Mouse (Mus musculus): ENCODE results near the gene Rbms2. TPM values are rescaled to one million over a fixed set of nuclear protein-coding genes. Genes with fewer than 3 reads are reported as not detected.
"Not testable (repeated sequence)": the region's sequence is repeated elsewhere in the genome, so short reads cannot be mapped to it uniquely, and the experiment has no call there.

Rbms2 gene
- total RNA-seq, 1 experiment from 2014 or later: 6.5 TPM

DNA sequence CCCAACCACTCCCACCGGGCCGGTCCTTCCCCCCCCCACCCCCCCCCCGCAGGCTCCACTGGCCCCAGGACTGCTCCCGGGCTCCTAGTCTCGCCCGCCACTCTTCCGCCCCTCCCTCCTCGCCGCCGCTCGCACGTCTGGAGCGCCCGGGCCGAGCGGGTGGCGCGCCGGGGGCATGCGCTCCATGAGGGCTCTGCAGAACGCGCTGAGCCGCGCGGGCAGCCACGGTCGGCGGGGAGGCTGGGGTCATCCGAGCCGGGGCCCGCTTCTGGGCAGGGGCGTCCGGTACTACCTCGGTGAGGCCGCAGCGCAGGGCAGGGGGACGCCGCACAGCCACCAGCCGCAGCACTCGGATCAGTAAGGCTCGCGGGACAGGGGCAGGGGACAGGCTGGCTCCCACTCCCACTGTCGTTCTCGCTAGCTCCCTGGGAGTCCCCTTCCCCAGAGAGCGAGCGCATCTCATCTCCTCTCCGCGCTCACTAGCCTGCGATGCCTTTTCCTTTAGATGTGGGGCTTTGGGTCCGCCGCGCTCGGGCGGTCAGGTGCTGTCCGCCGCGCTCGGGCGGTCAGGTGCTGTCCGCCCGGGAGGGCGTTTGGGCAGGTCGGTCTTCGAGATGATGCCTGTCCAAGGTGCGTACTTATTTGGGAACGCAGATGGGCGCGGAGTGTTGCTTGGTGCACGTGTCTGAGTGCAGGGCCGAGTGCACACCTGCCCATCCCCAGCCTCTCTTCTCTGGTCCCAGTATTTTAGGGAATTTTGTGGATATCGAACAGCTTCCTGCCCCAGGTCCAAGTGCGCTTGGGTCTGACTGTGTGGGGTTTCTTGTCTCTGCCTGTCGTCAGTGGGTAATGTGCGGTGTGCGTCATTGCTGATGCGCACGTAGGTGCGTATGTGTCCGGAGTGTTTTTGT, 14.7 kb upstream of the Rbms2 start:
- ATAC-seq (replicated peaks; ENCODE audit: insufficient number of reproducible peaks, low FRiP score, low TSS enrichment, poor library complexity, severe bottlenecking): no peak; the same call in 1 of the 2 replicates

DNA sequence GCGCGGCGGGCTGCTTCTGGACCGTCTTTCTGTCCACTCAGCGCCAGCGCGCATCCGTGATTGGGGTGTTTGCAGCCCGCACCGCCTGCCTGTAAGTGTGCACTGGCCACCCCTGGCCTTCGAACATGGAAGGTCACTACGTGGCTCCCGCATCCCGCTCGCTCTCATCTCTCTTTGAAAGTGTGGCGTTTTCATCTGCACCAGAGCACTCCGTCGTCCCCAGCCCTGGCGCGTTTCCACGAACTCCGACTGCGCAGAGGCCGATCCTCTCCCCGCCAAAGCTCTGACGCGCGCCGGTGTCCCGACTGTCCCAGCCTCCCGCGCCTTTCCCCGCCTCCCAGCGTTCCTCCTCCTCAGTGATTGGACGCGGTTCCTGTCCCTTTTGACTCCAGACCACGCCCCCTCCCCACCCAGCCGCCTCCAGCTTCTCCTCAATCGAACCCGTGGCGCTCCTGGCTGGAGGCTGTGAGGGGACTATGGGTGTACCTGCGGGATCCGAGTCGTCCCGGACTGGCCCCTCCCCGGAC, 14.0 kb upstream of the Rbms2 start, which contains the start of gene Gls2:
Gene Gls2 (plus strand): TSS at position 434 of the 527 bp plus-strand sequence.
- peak; percentile 96 for ATAC-seq (replicated peaks; ENCODE audit: insufficient number of reproducible peaks, low FRiP score, low TSS enrichment, poor library complexity, severe bottlenecking)

DNA sequence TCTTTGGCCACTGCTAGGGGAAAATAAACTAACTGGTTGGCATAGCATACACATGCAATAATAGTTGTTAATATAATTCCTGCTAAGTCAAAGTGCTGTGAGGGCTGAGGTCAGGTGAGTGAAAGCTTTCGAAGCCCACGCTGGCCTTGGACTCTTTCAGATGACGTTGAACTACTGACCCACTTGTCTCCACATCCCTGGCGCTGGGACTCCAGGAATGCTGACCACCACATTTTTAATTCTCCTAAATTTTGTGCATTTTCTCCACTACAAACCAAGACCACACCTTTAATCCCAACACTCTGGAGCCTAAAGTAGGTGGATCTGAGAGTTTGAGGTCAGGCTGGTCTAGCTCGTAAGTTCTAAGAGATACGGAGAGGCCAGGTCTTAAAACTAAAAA, 13.0 kb upstream of the Rbms2 start:
- no peak for ATAC-seq (replicated peaks; ENCODE audit: insufficient number of reproducible peaks, low FRiP score, low TSS enrichment, poor library complexity, severe bottlenecking)

DNA sequence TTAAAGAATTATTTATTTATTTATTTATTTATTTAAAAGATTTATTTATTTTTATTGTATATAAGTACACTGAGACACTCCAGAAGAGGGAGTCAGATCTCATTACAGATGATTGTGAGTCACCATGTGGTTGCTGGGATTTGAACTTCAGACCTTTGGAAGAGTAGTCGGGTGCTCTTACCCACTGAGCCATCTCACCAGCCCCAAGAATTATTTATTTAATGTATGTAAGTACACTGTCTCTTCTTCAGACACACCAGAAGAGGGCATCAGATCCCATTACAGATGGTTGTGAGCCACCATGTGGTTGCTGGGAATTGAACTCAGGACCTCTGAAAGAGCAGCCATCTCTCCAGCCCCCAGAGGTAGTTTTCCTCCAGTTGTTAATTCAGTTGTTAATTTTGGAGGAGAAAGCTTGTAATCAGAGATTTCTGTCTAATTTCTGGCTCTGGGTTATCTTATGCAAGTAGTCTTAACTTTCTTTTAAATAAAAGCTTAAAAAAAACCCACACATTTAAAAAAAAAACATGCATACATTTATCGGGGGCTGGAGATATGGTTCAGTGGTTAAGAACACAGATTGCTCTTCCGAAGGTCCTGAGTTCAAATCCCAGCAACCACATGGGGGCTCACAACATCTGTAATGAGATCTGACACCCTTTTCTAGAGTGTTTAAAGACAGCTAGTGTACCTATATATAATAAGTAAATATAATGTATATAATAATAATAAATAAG, 12.1 kb upstream of the Rbms2 start:
- ATAC-seq (replicated peaks; ENCODE audit: insufficient number of reproducible peaks, low FRiP score, low TSS enrichment, poor library complexity, severe bottlenecking): not testable (repeated sequence)

DNA sequence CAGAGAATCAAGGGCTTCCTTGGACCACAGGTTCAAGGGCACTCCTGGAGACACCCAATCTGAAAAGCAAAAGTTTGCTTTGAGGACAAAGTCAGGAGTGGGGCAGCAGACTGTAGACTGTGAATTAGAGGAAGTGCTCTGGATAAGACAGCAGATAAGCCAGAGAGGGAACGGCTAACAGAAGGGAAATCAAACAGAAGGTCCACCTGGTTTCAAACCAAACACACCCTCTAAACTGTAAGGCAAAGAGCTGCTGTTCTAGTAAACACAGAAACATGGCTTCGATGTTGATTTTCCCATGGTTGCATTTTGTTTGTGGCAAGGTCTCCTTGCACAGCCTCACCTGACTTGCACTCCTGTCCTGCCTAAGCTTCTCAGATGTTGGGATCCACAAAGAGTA, 11.4 kb upstream of the Rbms2 start:
- ATAC-seq (replicated peaks; ENCODE audit: insufficient number of reproducible peaks, low FRiP score, low TSS enrichment, poor library complexity, severe bottlenecking): no peak

DNA sequence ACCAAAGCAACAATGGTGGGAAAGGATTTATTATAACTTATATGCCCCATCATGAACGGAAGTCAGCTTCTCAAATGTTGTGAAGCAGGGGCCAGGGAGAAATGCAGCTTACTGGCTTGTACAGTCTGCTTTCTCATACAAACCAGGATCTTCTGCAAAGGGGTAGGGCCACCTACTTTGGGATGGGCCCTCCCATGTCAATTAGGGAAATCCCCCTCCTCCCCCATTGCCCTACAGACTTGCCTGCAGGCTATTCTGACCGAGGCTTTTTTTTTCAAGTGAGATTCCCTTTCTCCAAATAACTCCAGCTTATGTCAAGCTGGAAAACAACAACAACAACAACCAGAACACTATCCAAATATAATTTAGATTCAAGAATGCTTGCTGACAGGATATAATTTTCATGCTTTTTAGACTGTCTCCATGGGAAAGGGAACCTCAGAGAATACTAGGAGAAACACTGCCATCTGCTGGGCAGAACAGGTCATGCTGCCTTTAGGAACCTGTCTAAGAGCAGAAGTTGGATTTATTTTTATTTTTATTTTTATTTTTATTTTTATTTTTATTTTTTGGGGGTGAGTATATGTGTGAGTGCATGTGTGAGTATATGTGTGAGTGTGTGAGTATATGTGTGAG, 8.3 kb upstream of the Rbms2 start:
- ATAC-seq (replicated peaks; ENCODE audit: insufficient number of reproducible peaks, low FRiP score, low TSS enrichment, poor library complexity, severe bottlenecking): 0 out of 2 replicates have a peak, but pooled peaks have one; percentile 78

DNA sequence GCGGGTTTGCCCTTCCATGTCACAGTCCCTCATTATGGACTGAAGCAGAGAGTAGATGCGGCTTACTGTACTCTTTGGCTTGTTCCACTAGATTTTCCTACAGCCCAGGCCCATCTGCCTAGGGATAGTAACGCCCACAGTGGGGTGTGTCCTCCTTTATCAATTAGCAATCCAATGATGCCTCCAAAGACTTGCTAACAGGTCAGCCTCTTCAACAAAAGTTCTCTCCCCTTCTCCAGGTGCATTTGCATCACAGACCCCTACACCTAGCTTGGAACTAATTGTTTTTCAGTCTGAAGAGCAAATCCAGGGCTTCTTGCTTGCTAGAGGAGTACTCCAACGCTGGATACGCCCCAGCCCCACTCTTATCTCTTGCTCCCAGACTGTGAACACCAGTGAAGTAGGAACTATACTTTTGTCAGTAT, 7.1 kb upstream of the Rbms2 start:
- ATAC-seq (replicated peaks; ENCODE audit: insufficient number of reproducible peaks, low FRiP score, low TSS enrichment, poor library complexity, severe bottlenecking): no peak

DNA sequence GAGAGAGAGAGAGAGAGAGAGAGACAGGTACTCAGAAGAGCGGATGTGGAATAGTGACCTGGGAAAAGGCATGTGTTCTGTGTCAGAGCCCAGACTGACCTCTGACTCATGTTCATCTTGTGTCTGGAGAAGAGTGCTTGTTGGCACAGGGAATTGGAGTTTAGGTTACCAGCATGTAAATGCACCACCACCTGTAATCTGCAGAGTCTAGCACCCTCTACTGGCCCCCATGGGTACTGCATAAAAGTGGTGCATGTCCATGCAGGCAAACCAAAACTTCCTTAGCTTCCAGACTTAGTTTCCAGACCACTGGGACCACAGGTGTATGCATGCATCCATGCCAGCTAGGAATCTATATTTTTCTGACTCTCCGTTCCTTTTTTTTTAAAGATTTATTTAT, 5.9 kb upstream of the Rbms2 start:
- ATAC-seq (replicated peaks; ENCODE audit: insufficient number of reproducible peaks, low FRiP score, low TSS enrichment, poor library complexity, severe bottlenecking): peak; percentile 84

DNA sequence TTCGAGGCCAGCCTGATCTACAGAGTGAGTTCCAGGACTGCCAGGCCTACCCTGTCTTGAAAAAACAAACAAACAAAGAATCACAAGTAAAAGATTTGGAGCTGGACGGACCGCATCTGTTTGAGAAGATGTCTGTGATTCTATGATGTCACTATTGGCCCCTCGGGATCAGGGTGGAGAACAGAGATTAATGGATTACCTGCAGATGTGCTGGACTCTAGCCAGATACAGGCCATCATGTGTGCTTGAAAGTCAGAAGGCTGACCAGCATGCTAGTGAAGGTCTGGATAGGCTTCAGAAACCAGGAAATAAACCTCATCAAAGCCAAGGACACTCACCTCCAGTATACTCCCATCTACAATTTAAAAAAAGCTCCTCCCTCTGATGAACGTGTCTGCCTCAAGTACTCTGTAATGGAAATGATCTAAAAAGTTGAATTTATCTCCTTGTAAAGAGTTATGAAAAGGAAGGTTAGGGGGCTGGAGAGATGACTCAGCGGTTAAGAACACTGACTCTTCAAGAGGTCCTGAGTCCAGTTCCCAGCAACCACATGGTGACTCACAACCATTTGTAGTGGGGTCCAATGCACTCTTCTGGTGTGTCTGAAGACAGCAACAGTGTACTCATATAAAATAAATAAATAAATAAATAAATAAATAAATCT, 5.3 kb upstream of the Rbms2 start:
- ATAC-seq (replicated peaks; ENCODE audit: insufficient number of reproducible peaks, low FRiP score, low TSS enrichment, poor library complexity, severe bottlenecking): no peak

DNA sequence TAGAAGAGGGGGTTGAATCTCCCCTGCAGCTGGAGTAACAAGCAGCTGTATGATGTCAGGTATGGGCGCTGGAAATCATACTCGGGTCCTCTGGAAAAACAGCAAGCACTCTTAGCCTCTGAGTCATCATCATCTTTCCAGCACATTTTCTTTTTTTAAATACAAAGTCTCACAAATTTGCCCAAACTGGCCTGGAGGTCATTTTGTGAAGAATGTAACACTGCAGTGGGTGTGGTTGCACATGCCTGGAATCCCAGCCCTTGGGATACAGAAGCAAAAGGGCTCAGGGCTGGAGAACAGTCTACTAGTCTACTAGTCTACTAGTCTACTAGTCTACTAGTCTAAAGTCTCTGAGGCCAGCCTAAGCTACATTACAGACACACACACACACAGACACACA, 4.2 kb upstream of the Rbms2 start:
- ATAC-seq (replicated peaks; ENCODE audit: insufficient number of reproducible peaks, low FRiP score, low TSS enrichment, poor library complexity, severe bottlenecking): no peak

DNA sequence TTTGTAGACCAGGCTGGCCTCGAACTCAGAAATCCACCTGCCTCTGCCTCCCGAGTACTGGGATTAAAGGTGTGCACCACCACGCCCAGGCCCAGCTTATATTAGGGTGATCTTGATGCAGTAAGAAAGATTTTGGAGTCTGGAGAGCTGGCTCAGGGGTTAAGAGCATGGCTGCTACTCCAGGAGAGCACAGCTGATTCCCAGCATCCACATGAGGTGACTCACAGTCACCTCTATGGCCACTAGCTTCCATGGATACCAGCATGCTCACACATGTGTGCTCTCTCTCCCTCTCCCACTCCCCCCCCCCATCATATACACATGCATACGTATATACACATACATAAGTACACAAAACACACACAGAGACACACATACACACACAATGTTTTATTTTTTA, 2.8 kb downstream of the Rbms2 start:
- ATAC-seq (replicated peaks; ENCODE audit: insufficient number of reproducible peaks, low FRiP score, low TSS enrichment, poor library complexity, severe bottlenecking): no peak

DNA sequence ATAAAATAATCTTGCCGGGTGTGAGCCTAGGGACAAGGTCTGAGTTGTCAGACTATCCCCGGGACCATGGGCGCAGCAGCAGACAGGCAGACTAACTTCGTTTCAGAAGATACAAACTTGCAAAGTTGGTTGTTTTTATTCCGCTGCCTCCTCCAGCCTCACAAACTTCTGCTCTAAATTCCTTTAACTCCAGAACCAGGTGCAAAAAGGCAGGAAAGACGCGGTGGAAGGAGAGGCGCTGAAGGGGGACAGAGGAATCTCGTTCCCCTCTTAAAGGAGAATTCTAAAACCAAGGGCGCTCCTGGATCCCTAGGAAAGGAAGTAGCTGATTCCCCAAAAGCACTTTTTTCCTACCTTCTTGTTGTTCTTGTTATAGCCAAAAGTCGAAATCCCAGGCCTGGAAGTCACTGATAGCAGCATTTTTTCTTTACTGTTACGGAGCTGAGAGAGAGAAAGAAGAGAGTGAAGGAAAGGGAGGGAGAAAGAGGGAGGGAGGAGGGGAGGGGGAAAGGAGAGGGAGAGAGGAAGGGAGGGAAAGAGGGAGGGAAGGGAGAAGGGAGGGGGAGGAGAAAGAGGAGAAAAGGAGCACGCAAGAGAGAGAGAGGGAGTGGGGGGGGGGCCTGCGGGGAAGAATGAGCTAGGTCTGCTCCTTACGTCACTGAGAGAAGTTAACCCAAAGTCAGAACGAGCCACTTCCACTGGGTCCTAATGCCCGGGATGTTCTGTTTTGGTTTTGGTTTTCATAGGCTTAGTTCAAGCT, 3.9 kb downstream of the Rbms2 start:
- peak; percentile 97 for ATAC-seq (replicated peaks; ENCODE audit: insufficient number of reproducible peaks, low FRiP score, low TSS enrichment, poor library complexity, severe bottlenecking)

DNA sequence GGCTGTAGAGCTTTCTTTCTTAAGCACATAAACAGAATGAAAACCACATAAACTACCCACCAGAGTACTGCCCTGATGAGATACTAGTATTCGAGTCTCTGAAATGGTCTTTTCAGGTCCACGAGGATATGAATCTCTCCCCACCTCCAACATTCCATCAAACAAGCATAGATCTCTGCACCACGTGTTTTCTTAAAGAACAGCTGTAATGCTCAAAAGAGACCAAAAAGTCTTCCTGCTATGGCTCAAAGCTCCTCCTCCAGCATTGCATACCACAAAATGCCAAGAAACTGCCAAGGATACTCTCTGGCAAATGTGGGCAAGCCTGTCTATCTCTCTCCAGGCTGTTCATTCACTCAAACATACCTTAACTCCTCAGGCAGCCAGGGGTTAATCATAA, 4.8 kb downstream of the Rbms2 start:
- ATAC-seq (replicated peaks; ENCODE audit: insufficient number of reproducible peaks, low FRiP score, low TSS enrichment, poor library complexity, severe bottlenecking): no peak

DNA sequence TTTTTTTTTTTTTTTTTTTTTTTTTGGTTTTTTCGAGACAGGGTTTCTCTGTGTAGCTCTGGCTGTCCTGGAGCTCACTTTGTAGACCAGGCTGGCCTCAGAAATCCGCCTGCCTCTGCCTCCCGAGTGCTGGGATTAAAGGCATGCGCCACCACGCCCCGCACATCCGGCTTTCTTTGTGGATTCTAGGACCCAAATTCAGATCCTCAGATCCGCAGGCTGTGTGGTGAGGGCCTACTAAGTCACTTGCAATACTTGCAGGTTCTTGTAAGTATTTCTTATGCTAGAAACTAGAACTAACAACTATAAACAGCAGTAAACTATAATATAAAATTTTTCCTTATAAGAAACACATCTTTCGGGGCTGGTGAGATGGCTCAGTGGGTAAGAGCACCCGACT, 8.7 kb downstream of the Rbms2 start:
- ATAC-seq (replicated peaks; ENCODE audit: insufficient number of reproducible peaks, low FRiP score, low TSS enrichment, poor library complexity, severe bottlenecking): not testable (repeated sequence)

DNA sequence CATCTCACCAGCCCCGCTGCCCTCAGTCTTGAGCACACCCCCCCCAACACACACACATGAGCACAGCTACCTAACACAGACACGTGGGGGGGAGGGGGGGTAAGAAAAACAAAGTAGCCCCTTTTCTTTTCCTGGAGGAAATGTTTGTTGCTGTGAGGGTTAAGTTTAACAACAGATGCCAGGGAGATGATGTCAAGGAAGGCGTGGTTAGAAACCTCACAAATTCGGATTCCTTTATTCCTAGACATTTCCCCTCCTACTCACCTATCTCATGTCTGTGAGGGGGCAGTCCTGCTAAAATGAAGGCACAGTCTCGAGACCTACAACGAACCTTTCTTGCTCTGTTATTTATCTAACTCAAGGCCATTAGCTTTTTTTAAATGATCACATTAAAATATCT, 13.0 kb downstream of the Rbms2 start:
- no peak for ATAC-seq (replicated peaks; ENCODE audit: insufficient number of reproducible peaks, low FRiP score, low TSS enrichment, poor library complexity, severe bottlenecking)

DNA sequence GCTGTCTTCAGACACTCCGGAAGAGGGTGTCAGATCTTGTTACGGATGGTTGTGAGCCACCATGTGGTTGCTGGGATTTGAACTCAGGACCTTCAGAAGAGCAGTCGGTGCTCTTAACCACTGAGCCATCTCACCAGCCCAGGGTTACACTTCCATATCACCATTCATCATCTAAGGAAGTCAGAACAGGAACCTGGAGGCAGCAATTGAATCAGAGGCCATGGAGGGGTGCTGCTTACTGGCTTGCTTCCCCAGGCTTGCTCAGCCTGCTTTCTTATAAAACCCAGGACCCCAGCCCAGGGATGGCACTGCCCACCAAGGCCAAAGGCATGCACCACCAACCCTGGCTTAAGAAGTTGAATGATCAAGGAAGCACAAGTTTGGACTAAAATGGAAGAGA, 14.4 kb downstream of the Rbms2 start:
- ATAC-seq (replicated peaks; ENCODE audit: insufficient number of reproducible peaks, low FRiP score, low TSS enrichment, poor library complexity, severe bottlenecking): not testable (repeated sequence)

DNA sequence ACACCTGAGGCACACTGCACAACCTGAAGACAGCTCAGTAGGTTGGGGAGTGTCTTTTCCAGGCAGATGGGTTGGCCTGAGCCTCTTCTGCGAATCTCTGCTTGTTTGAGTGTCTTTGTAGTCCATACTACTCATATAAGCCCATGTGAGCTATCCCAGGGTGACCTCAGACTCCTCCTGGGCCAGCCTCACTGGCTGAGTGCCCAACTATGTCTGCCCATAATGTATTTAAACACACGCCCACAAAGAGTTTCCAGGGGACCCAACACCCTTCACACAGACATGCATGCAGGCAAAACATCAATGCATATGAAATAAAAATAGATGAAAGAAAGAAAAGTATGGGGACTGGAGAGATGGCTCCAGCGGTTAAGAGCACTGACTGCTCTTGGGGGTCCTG, 26.1 kb downstream of the Rbms2 start:
- no peak for ATAC-seq (replicated peaks; ENCODE audit: insufficient number of reproducible peaks, low FRiP score, low TSS enrichment, poor library complexity, severe bottlenecking)

DNA sequence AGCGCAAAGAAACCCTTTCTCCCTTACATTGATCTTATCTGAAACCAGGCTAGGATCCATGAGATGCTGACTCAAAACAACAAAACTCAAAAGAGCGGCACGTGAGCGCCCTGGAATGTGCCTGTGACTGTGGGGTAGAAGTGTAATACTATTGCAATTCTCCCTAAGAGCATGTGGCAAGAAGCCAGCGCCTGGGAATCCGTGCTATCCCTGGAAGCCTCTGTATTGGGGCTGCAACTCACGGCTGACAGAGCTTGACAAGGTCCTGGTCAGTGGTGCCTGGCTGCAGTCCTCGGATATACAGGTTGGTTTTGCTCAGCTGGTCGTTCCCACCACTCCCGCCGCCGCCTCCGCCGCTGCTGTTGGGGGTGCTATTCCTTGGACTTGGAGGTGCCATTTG, 29.2 kb downstream of the Rbms2 start:
- no peak for ATAC-seq (replicated peaks; ENCODE audit: insufficient number of reproducible peaks, low FRiP score, low TSS enrichment, poor library complexity, severe bottlenecking)

All from monocyte, adult 5-6 weeks (primary cell).